Mouse (Mus musculus) liver, embryonic 12.5 days (tissue): ENCODE results near the gene 2810021J22Rik. TPM values are rescaled to one million over a fixed set of nuclear protein-coding genes. Genes with fewer than 3 reads are reported as not detected.

Source experiments
- ATAC-seq: fragments of 200-750 bp; cut with Nextera tagmentation; 2 replicates; pipeline ENCODE4 v1.8.0; 2017; ENCODE audit warnings: moderate number of reproducible peaks, mild to moderate bottlenecking, moderate library complexity
- H3K27ac ChIP-seq: fragments of 300-500 bp; sonication (generic); 2 replicates; pipeline ENCODE4 v1.5.1; 2016; ENCODE audit warnings: mild to moderate bottlenecking
- H3K27me3 ChIP-seq: fragments of 300-500 bp; sonication (generic); replicated peaks from 2 replicates; pipeline ENCODE4 v1.6.1; 2016; ENCODE audit warnings: mild to moderate bottlenecking, moderate library complexity
- H3K36me3 ChIP-seq: fragments of 300-500 bp; sonication (generic); 2 replicates; pipeline ENCODE4 v1.6.1; 2016; ENCODE audit warnings: mild to moderate bottlenecking, moderate library complexity
- H3K4me1 ChIP-seq: fragments of 300-500 bp; sonication (generic); 2 replicates; pipeline ENCODE4 v1.6.1; 2016
- H3K4me2 ChIP-seq: fragments of 300-500 bp; sonication (generic); 2 replicates; pipeline ENCODE4 v1.6.1; 2016; ENCODE audit warnings: mild to moderate bottlenecking, moderate library complexity
- H3K4me3 ChIP-seq: fragments of 300-500 bp; sonication (generic); 2 replicates; pipeline ENCODE4 v1.5.1; 2016; ENCODE audit warnings: mild to moderate bottlenecking, moderate library complexity
- H3K9ac ChIP-seq: fragments of 300-500 bp; sonication (generic); 2 replicates; pipeline ENCODE4 v1.6.1; 2016; ENCODE audit warnings: mild to moderate bottlenecking, moderate library complexity
- H3K9me3 ChIP-seq: fragments of 300-500 bp; sonication (generic); replicated peaks from 2 replicates; pipeline ENCODE4 v1.6.1; 2016; ENCODE audit warnings: mild to moderate bottlenecking, moderate library complexity
- WGBS: fragments of 180-500 bp; shearing (Covaris S2); methylation state at CpG from one replicate; pipeline ENCODE4 v1.1.7; 2016; ENCODE audit not compliant: insufficient replicate concordance; 5-methylcytosine and 5-hydroxymethylcytosine counted together
- polyA plus RNA-seq: library from polyadenylated mRNA; unstranded; fragments of >200 nt; fragmentation: Nextera tagmentation; extraction: Ambion mirVana; gene quantifications from 2 replicates; pipeline ENCODE4 v1.2.1, GENCODE M21; 2016

2810021J22Rik gene
- polyA plus RNA-seq, 1 experiment from 2014 or later = 3.6 TPM

DNA sequence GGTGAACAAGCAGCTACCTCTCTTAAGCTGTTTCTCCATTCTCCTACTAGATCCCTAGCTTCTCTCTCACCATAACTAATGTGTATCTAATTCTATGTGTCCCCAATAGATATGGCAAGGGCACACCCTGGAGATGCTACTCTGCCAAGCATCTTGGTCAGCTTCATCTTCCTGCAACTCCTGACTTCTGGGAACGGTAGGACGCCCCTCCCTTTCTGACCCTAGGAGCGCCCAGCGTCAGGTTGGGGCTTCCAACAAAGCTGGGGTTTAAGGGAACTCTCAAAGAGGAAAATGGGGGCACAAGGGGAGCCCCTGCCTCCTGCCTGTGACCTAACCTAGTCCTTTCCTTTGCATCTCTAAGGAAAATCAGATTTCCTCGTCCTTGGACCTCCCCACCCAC is 51.7 kb downstream of the 2810021J22Rik start:
- peaks cover 75% of the 10 kb centered on the region for H3K4me1 ChIP-seq
- peak overlapping the region; percentile 76 for H3K9ac ChIP-seq
- ATAC-seq = peak; percentile 25; the same call in 1 of the 2 replicates

GRCm38 (mm10) chr11:58922420-58922819 is 55.4 kb downstream of the 2810021J22Rik start:
- Histone ChIP-seq H3K9ac (no peak overlapping the region), H3K4me3 (no peak overlapping the region), H3K27me3 (peaks cover 13% of the 10 kb centered on the region), H3K4me2 (no peak overlapping the region), H3K9me3 (no peaks in the 10 kb centered on the region), H3K27ac (no peak overlapping the region), H3K4me1 (peaks cover 52% of the 10 kb centered on the region), H3K36me3 (peaks cover 42% of the 10 kb centered on the region)
- no peak for ATAC-seq
- WGBS = 81% methylated on average over 9 of the region's 9 CpGs

More for the DNA sequence above, 51.7 kb downstream of the 2810021J22Rik start:
- Histone ChIP-seq H3K36me3 (peaks cover 38% of the 10 kb centered on the region), H3K4me2 (peak overlapping the region; percentile 72), H3K4me3 (peak overlapping the region; percentile 65), H3K27ac (peak overlapping the region; percentile 93), H3K27me3 (peaks cover 9% of the 10 kb centered on the region), H3K9me3 (no peaks in the 10 kb centered on the region)
- WGBS = 50% methylated on average over 5 of the region's 5 CpGs

GRCm38 (mm10) chr11:58926651-58927050 is 59.6 kb downstream of the 2810021J22Rik start:
- peaks cover 35% of the 10 kb centered on the region for H3K36me3 ChIP-seq
- 83% methylated on average over 2 of the region's 3 CpGs for WGBS
- H3K27ac ChIP-seq = no peak overlapping the region
- H3K4me1 ChIP-seq = peaks cover 53% of the 10 kb centered on the region
- H3K4me3 ChIP-seq = no peak overlapping the region
- peaks cover 13% of the 10 kb centered on the region for H3K27me3 ChIP-seq
- no peak overlapping the region for H3K4me2 ChIP-seq
- H3K9me3 ChIP-seq = no peaks in the 10 kb centered on the region
- H3K9ac ChIP-seq = 0 out of 2 replicates have a peak overlapping the region, but pooled peaks have one; percentile 5
- no peak for ATAC-seq

GRCm38 (mm10) chr11:58927053-58927452 is 60.0 kb downstream of the 2810021J22Rik start:
- Histone ChIP-seq H3K9me3 (no peaks in the 10 kb centered on the region), H3K36me3 (peaks cover 35% of the 10 kb centered on the region), H3K27me3 (peaks cover 13% of the 10 kb centered on the region), H3K4me1 (peaks cover 56% of the 10 kb centered on the region), H3K4me3 (no peak overlapping the region), H3K9ac (no peak overlapping the region), H3K27ac (no peak overlapping the region), H3K4me2 (no peak overlapping the region; the same call in 1 of the 2 replicates)
- no peak for ATAC-seq
- WGBS = 61% methylated on average over 2 of the region's 2 CpGs

GRCm38 (mm10) chr11:58927790-58928651 is 61.0 kb downstream of the 2810021J22Rik start:
- Histone ChIP-seq H3K9me3 (no peaks in the 10 kb centered on the region), H3K36me3 (peaks cover 35% of the 10 kb centered on the region), H3K27me3 (peaks cover 12% of the 10 kb centered on the region), H3K4me1 (peaks cover 56% of the 10 kb centered on the region), H3K9ac (peak overlapping the region; percentile 75), H3K4me3 (peak overlapping the region; percentile 59), H3K27ac (peak overlapping the region; percentile 92), H3K4me2 (peak overlapping the region; percentile 83)
- WGBS = 3% methylated on average over 20 of the region's 20 CpGs
- ATAC-seq = peak; percentile 78

GRCm38 (mm10) chr11:58929055-58929454 is 62.0 kb downstream of the 2810021J22Rik start:
- Histone ChIP-seq H3K4me1 (peaks cover 56% of the 10 kb centered on the region), H3K9me3 (no peaks in the 10 kb centered on the region), H3K36me3 (peaks cover 35% of the 10 kb centered on the region), H3K4me2 (no peak overlapping the region; the same call in 1 of the 2 replicates), H3K27me3 (peaks cover 1% of the 10 kb centered on the region; the same call in 1 of the 2 replicates), H3K4me3 (no peak overlapping the region), H3K9ac (peak overlapping the region; percentile 54; the same call in 1 of the 2 replicates), H3K27ac (peak overlapping the region; percentile 92)
- 53% methylated on average over 4 of the region's 4 CpGs for WGBS
- ATAC-seq = no peak

- Histone ChIP-seq H3K4me3 (no peak overlapping the region), H3K4me1 (peaks cover 56% of the 10 kb centered on the region), H3K9ac (peak overlapping the region; percentile 54), H3K9me3 (no peaks in the 10 kb centered on the region), H3K27me3 (no peaks in the 10 kb centered on the region), H3K36me3 (peaks cover 40% of the 10 kb centered on the region), H3K27ac (peak overlapping the region; percentile 92), H3K4me2 (peak overlapping the region; percentile 16)
- no peak for ATAC-seq
- 41% methylated on average over 3 of the region's 3 CpGs for WGBS
Observed at GRCm38 (mm10) chr11:58929641-58930040, 62.6 kb downstream of the 2810021J22Rik start.

DNA sequence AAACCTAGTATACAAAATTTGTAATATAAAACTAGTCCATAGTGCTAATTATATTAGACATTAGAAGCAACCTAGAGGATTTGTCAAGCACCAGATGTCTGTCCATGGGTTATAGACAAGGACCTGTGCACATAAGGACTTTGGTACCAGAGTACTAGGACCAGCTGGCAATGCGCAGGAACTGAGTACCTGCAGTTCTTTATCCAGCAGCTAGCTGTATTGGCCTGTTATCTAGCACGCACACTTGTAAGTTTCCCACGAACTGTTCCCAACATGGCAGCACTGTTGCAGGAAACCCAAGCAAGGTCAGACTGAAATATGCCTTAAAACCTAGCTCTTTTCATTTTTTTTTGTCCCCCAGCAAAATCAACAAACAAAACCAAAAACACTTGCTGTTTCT is 63.2 kb downstream of the 2810021J22Rik start:
- H3K27ac ChIP-seq = peak overlapping the region; percentile 92
- 0 out of 2 replicates have a peak overlapping the region, but pooled peaks have one; percentile 23 for H3K9ac ChIP-seq
- H3K9me3 ChIP-seq = no peaks in the 10 kb centered on the region
- H3K4me1 ChIP-seq = peaks cover 56% of the 10 kb centered on the region
- WGBS = 24% methylated on average over 3 of the region's 3 CpGs
- H3K36me3 ChIP-seq = peaks cover 46% of the 10 kb centered on the region
- ATAC-seq = peak; percentile 68
- H3K4me3 ChIP-seq = no peak overlapping the region
- peak overlapping the region; percentile 16 for H3K4me2 ChIP-seq
- no peaks in the 10 kb centered on the region for H3K27me3 ChIP-seq

- peaks cover 61% of the 10 kb centered on the region for H3K4me1 ChIP-seq
- no peaks in the 10 kb centered on the region for H3K9me3 ChIP-seq
- H3K9ac ChIP-seq = no peak overlapping the region
- H3K27ac ChIP-seq = peak overlapping the region; percentile 92
- no peak for ATAC-seq
- H3K4me3 ChIP-seq = no peak overlapping the region
- 73% methylated on average over 4 of the region's 4 CpGs for WGBS
- no peaks in the 10 kb centered on the region for H3K27me3 ChIP-seq
- no peak overlapping the region for H3K4me2 ChIP-seq
- H3K36me3 ChIP-seq = peaks cover 59% of the 10 kb centered on the region
Observed at GRCm38 (mm10) chr11:58931576-58931975, 64.6 kb downstream of the 2810021J22Rik start.

Other genes with a start within 250 kb of the 2810021J22Rik start
- gene Olfr323, start 236.7 kb upstream of the 2810021J22Rik start, polyA plus RNA-seq = not detected in 2 replicates
- 9.2 and 10.1 TPM in 2 replicates for gene Trim58, start 226.8 kb upstream of the 2810021J22Rik start, polyA plus RNA-seq
- not detected in 2 replicates for gene Olfr322, start 208.4 kb upstream of the 2810021J22Rik start, polyA plus RNA-seq
- not detected in 2 replicates for gene Olfr320, start 186.1 kb upstream of the 2810021J22Rik start, polyA plus RNA-seq
- gene Olfr319, start 168.1 kb upstream of the 2810021J22Rik start, polyA plus RNA-seq = not detected in 2 replicates
- not detected in 2 replicates for gene Olfr318, start 143.2 kb upstream of the 2810021J22Rik start, polyA plus RNA-seq
- gene Olfr317, start 128.0 kb upstream of the 2810021J22Rik start, polyA plus RNA-seq = not detected in 2 replicates
- not detected in 2 replicates for gene Olfr316, start 114.5 kb upstream of the 2810021J22Rik start, polyA plus RNA-seq
- not detected in 2 replicates for gene Olfr315, start 94.0 kb upstream of the 2810021J22Rik start, polyA plus RNA-seq
- not detected in 2 replicates for gene Olfr314, start 84.3 kb upstream of the 2810021J22Rik start, polyA plus RNA-seq
- 0.31 TPM in 1 of 2 replicates, not detected in the other for gene Fam183b, start 65.3 kb upstream of the 2810021J22Rik start, polyA plus RNA-seq
- gene Olfr313, start 52.2 kb upstream of the 2810021J22Rik start, polyA plus RNA-seq = not detected in 2 replicates
- not detected in 2 replicates for gene Olfr312, start 38.0 kb upstream of the 2810021J22Rik start, polyA plus RNA-seq
- not detected in 2 replicates for gene Olfr311, start 28.0 kb upstream of the 2810021J22Rik start, polyA plus RNA-seq
- 2.5 and 2.8 TPM in 2 replicates for gene Gm12258, start 20.1 kb upstream of the 2810021J22Rik start, polyA plus RNA-seq
- 6.1 and 7.1 TPM in 2 replicates for gene Zfp39, start 37.0 kb downstream of the 2810021J22Rik start, polyA plus RNA-seq
- 9.5 and 10.9 TPM in 2 replicates for gene Btnl10, start 50.7 kb downstream of the 2810021J22Rik start, polyA plus RNA-seq
- 200 and 207 TPM in 2 replicates for gene Rnf187, start 71.7 kb downstream of the 2810021J22Rik start, polyA plus RNA-seq
- gene Hist3h2ba, start 81.7 kb downstream of the 2810021J22Rik start, polyA plus RNA-seq = 5.3 and 5.7 TPM in 2 replicates
- 14.3 and 16.9 TPM in 2 replicates for gene Hist3h2a, start 87.5 kb downstream of the 2810021J22Rik start, polyA plus RNA-seq
- gene Trim17, start 87.5 kb downstream of the 2810021J22Rik start, polyA plus RNA-seq = 0.07 and 0.13 TPM in 2 replicates
- 11.2 and 11.5 TPM in 2 replicates for gene Trim11, start 110.9 kb downstream of the 2810021J22Rik start, polyA plus RNA-seq